Mouse (Mus musculus): ENCODE measurements at regions not wholly inside any gene's neighbourhood (a gene's known extent, or its start where the extent isn't known, plus 50 kb on each side); places are given as distances from the start of the nearest gene placed in this dataset.

DNA sequence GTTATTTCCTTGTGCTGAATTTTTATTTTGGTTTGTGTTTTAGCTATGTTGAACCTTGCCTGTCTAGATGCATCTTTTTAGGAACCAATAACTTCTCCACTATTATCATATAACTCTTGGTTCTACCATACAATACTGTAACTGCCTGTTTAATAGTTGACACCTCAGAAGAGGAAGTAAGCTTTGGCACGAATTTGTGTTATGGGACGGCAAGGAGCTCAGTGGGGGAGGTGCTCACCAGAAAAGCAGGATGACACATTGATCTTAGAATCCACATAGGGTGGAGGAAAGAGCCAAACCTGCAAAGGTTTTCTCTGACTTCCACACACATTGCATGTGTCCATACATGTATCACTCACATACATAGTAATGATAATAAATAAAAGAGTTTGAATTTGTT is 498.9 kb downstream of the Plcl1 start:
- TF ChIP-seq EP300 (IDR thresholded peaks at IDR 0.05) (no peak), CTCF (IDR thresholded peaks at IDR 0.05) (no peak)

Data from lung, postnatal 0 days (tissue).